Mouse (Mus musculus): Measurements from ENCODE around the gene Vmac.

GRCm38 (mm10) chr17:56740118-56740787 lies 22.4 kb upstream of the Vmac start:
- no peak for TF ChIP-seq CTCF (IDR thresholded peaks at IDR 0.05; ENCODE audit: extremely low read depth, insufficient read length, insufficient replicate concordance, low read depth, low read length)
- TF ChIP-seq POLR2A (IDR thresholded peaks at IDR 0.05; ENCODE audit: low read depth, low read length): no peak
